Mouse (Mus musculus): ENCODE data around the gene Chst4. TPM values are rescaled to one million over a fixed set of nuclear protein-coding genes. Genes with fewer than 3 reads are reported as not detected.

The Chst4 gene
- total RNA-seq, 2 experiments from 2014 or later: not detected

Other genes with a start within 250 kb of the Chst4 start
- 36.0 and 45.7 TPM in 2 replicates for gene Phlpp2, start 171.2 kb downstream of the Chst4 start, total RNA-seq (2015; ENCODE audit: low replicate concordance)
- gene Phlpp2, start 171.2 kb downstream of the Chst4 start, total RNA-seq (2017; ENCODE audit: low replicate concordance): 59.8 and 73.4 TPM in 2 replicates
- gene Marveld3, start 77.5 kb downstream of the Chst4 start, total RNA-seq (2015; ENCODE audit: low replicate concordance): not detected in 2 replicates
- not detected in 2 replicates for gene Marveld3, start 77.5 kb downstream of the Chst4 start, total RNA-seq (2017; ENCODE audit: low replicate concordance)
- gene Tat, start 49.3 kb downstream of the Chst4 start, total RNA-seq (2015; ENCODE audit: low replicate concordance): not detected in 2 replicates
- gene Tat, start 49.3 kb downstream of the Chst4 start, total RNA-seq (2017; ENCODE audit: low replicate concordance): not detected in 2 replicates
- not detected in 2 replicates for gene Zfp612, start 40.0 kb upstream of the Chst4 start, total RNA-seq (2015; ENCODE audit: low replicate concordance)
- not detected in 2 replicates for gene Zfp612, start 40.0 kb upstream of the Chst4 start, total RNA-seq (2017; ENCODE audit: low replicate concordance)
- not detected in 2 replicates for gene Gm21964, start 61.5 kb upstream of the Chst4 start, total RNA-seq (2015; ENCODE audit: low replicate concordance)
- gene Gm21964, start 61.5 kb upstream of the Chst4 start, total RNA-seq (2017; ENCODE audit: low replicate concordance): not detected in 2 replicates
- gene Gm17720, start 63.0 kb upstream of the Chst4 start, total RNA-seq (2015; ENCODE audit: low replicate concordance): not detected in 2 replicates
- gene Gm17720, start 63.0 kb upstream of the Chst4 start, total RNA-seq (2017; ENCODE audit: low replicate concordance): not detected in 2 replicates
- gene Calb2, start 128.5 kb upstream of the Chst4 start, total RNA-seq (2015; ENCODE audit: low replicate concordance): not detected in 2 replicates
- not detected in 2 replicates for gene Calb2, start 128.5 kb upstream of the Chst4 start, total RNA-seq (2017; ENCODE audit: low replicate concordance)
- 0.42 and 0.72 TPM in 2 replicates for gene Cmtr2, start 175.9 kb upstream of the Chst4 start, total RNA-seq (2015; ENCODE audit: low replicate concordance)
- gene Cmtr2, start 175.9 kb upstream of the Chst4 start, total RNA-seq (2017; ENCODE audit: low replicate concordance): 0.90 TPM in 1 of 2 replicates, not detected in the other
- not detected in 2 replicates for gene Hydin, start 227.2 kb upstream of the Chst4 start, total RNA-seq (2015; ENCODE audit: low replicate concordance)
- gene Hydin, start 227.2 kb upstream of the Chst4 start, total RNA-seq (2017; ENCODE audit: low replicate concordance): not detected in 2 replicates

Data from erythroid progenitor cell, adult 5-6 weeks (primary cell).